In genomic region chr8:110188961-110189750, GRCm38 (mm10) we compare ENCODE assay signal across 16 mouse cellular contexts. TPM values are rescaled to one million over a fixed set of nuclear protein-coding genes. Genes with fewer than 3 reads are reported as not detected.
DNase-seq lines count a peak whose midpoint lies in the region; ATAC-seq lines count a peak whose summit lies in the region.
"Had no signal": no experiment of that assay in that cellular context is flagged by ENCODE, and none has a peak within 500 bp of the region (broad histone marks: within the 10 kb centered on the region; RNA-seq: fewer than 3 reads in every experiment).

No protein-coding gene starts in this region.

- H3K4me2 ChIP-seq in embryonic facial prominence, embryonic 14.5 days (ENCODE audit: low read depth, low read length) = no peak overlapping the region
- no peak overlapping the region for H3K4me2 ChIP-seq in midbrain, embryonic 15.5 days
- H3K4me2 ChIP-seq: heart, embryonic 13.5 days had no signal

- H3K9ac ChIP-seq in embryonic facial prominence, embryonic 14.5 days (ENCODE audit: low read depth, low read length) = no peak overlapping the region
- H3K9ac ChIP-seq in midbrain, embryonic 15.5 days = no peak overlapping the region
- H3K9ac ChIP-seq: heart, embryonic 13.5 days; liver, embryonic 14.5 days had no signal

- H3K36me3 ChIP-seq in embryonic facial prominence, embryonic 14.5 days (ENCODE audit: control insufficient read depth, insufficient read depth, low read length) = no peaks in the 10 kb centered on the region
- no peaks in the 10 kb centered on the region for H3K36me3 ChIP-seq in embryonic facial prominence, embryonic 10.5 days (replicated peaks)
- H3K36me3 ChIP-seq in midbrain, embryonic 15.5 days (replicated peaks) = no peaks in the 10 kb centered on the region
- H3K36me3 ChIP-seq: heart, embryonic 13.5 days had no signal

- H3K4me3 ChIP-seq in embryonic facial prominence, embryonic 14.5 days (ENCODE audit: low read depth, low read length) = no peak overlapping the region
- H3K4me3 ChIP-seq in embryonic facial prominence, embryonic 10.5 days = no peak overlapping the region
- no peak overlapping the region for H3K4me3 ChIP-seq in midbrain, embryonic 15.5 days
- H3K4me3 ChIP-seq: gastrocnemius, adult 2 months; heart, embryonic 13.5 days had no signal

- H3K9me3 ChIP-seq in embryonic facial prominence, embryonic 14.5 days (ENCODE audit: control insufficient read depth, low read length) = no peaks in the 10 kb centered on the region
- no peaks in the 10 kb centered on the region for H3K9me3 ChIP-seq in embryonic facial prominence, embryonic 10.5 days
- no peaks in the 10 kb centered on the region for H3K9me3 ChIP-seq in midbrain, embryonic 15.5 days
- H3K9me3 ChIP-seq: heart, embryonic 13.5 days had no signal

- ATAC-seq in embryonic facial prominence, embryonic 14.5 days (ENCODE audit: low read depth) = no peak
- ATAC-seq in midbrain, embryonic 15.5 days (replicated peaks) = peak; percentile 54
- ATAC-seq in CD4-positive, CD25-positive, alpha-beta regulatory T cell, adult 4 months = no peak

- no peaks in the 10 kb centered on the region for H3K4me1 ChIP-seq in embryonic facial prominence, embryonic 14.5 days (ENCODE audit: control insufficient read depth, insufficient read depth, low read length)
- peaks cover 12% of the 10 kb centered on the region for H3K4me1 ChIP-seq in embryonic facial prominence, embryonic 10.5 days
- peaks cover 6% of the 10 kb centered on the region for H3K4me1 ChIP-seq in midbrain, embryonic 15.5 days
- H3K4me1 ChIP-seq: heart, embryonic 13.5 days had no signal

- H3K27me3 ChIP-seq in embryonic facial prominence, embryonic 14.5 days (replicated peaks; ENCODE audit: control insufficient read depth, insufficient read depth, low read length) = peaks cover 3% of the 10 kb centered on the region; the same call in 1 of the 2 replicates
- H3K27me3 ChIP-seq in embryonic facial prominence, embryonic 10.5 days (replicated peaks; ENCODE audit: low read depth, poor library complexity, severe bottlenecking) = 0 out of 2 replicates have a peak, but pooled peaks cover 4% of the 10 kb centered on the region
- H3K27me3 ChIP-seq in midbrain, embryonic 15.5 days (replicated peaks) = no peaks in the 10 kb centered on the region

- WGBS in embryonic facial prominence, embryonic 14.5 days = 12% methylated on average over 8 of the region's 8 CpGs
- 22% methylated on average over 8 of the region's 8 CpGs for WGBS in embryonic facial prominence, embryonic 10.5 days
- WGBS in midbrain, embryonic 15.5 days = 13% methylated on average over 8 of the region's 8 CpGs

- peak; percentile 13 for DNase-seq in embryonic facial prominence, embryonic 14.5 days (ENCODE audit: low spot score)
- DNase-seq in embryonic facial prominence, embryonic 10.5 days (ENCODE audit: low spot score) = no peak
- DNase-seq in right cerebral cortex, postnatal 14 days = peak; percentile 33
- no peak for DNase-seq in right cerebral cortex, adult 18-20 months
- DNase-seq in adipocyte (ENCODE audit: low spot score) = no peak
- no peak for DNase-seq in gastrocnemius, postnatal 25 days
- DNase-seq: cerebellum, adult 2 months; gastrocnemius, adult 2 months; kidney, adult 8-10 months; kidney, postnatal 4 days; lung, postnatal 10 days had no signal

- no peak overlapping the region for H3K27ac ChIP-seq in embryonic facial prominence, embryonic 14.5 days (replicated peaks; ENCODE audit: low read depth, low read length)
- no peak overlapping the region for H3K27ac ChIP-seq in embryonic facial prominence, embryonic 10.5 days (replicated peaks)
- peak overlapping the region; percentile 67 for H3K27ac ChIP-seq in midbrain, embryonic 15.5 days
- H3K27ac ChIP-seq: gastrocnemius, adult 2 months; heart, embryonic 13.5 days; liver, embryonic 14.5 days had no signal

RNA-seq across cellular contexts. Expression of gene Calb2, which starts 21.1 kb away (rescaled TPM):
- polyA plus RNA-seq in embryonic facial prominence, embryonic 14.5 days (2014; fragmentation: Nextera tagmentation; extraction: Ambion mirVana) = 14.7 and 17.5 TPM in 2 replicates
- 3.3 and 3.7 TPM in 2 replicates for polyA plus RNA-seq in embryonic facial prominence, embryonic 10.5 days (2016; fragmentation: Nextera tagmentation; extraction: Ambion mirVana)
- 144 and 153 TPM in 2 replicates for polyA plus RNA-seq in midbrain, embryonic 15.5 days (2015; fragmentation: Nextera tagmentation; extraction: Ambion mirVana)
- not detected for polyA plus RNA-seq in CD4-positive, CD25-positive, alpha-beta regulatory T cell, adult 4 months (2017; shearing (Covaris generic))
- total RNA-seq in gastrocnemius, postnatal 25 days (2021) = not detected
- total RNA-seq: gastrocnemius, adult 2 months; megakaryocyte-erythroid progenitor cell, adult 5-6 weeks had no signal
- polyA plus RNA-seq: liver, embryonic 14.5 days had no signal

RNA-seq across cellular contexts. Expression of gene Cmtr2, which starts 26.3 kb away (rescaled TPM):
- 7.1 and 8.1 TPM in 2 replicates for polyA plus RNA-seq in embryonic facial prominence, embryonic 14.5 days (2014; fragmentation: Nextera tagmentation; extraction: Ambion mirVana)
- polyA plus RNA-seq in embryonic facial prominence, embryonic 10.5 days (2016; fragmentation: Nextera tagmentation; extraction: Ambion mirVana) = 10.2 and 10.9 TPM in 2 replicates
- 11.4 and 12.5 TPM in 2 replicates for polyA plus RNA-seq in midbrain, embryonic 15.5 days (2015; fragmentation: Nextera tagmentation; extraction: Ambion mirVana)
- 10 to 100 TPM in 1 of 2 experiments, 1 to 10 TPM in 1; 7.2 to 10.7 TPM for polyA plus RNA-seq in CD4-positive, CD25-positive, alpha-beta regulatory T cell, adult 4 months (2017; shearing (Covaris generic))
- 1 to 10 TPM; 2.3 to 2.7 TPM for total RNA-seq in gastrocnemius, postnatal 25 days (2021)

Comparison
In these comparisons a context has a peak if more than half of its experiments do, and no peak if none do; other contexts are left out.
1. DNase-seq: peak in embryonic facial prominence, embryonic 14.5 days (single experiment) and right cerebral cortex, postnatal 14 days (single experiment); none in embryonic facial prominence, embryonic 10.5 days (single experiment), right cerebral cortex, adult 18-20 months (single experiment), adipocyte (single experiment) and gastrocnemius, postnatal 25 days (single experiment).